In the genomic region with DNA sequence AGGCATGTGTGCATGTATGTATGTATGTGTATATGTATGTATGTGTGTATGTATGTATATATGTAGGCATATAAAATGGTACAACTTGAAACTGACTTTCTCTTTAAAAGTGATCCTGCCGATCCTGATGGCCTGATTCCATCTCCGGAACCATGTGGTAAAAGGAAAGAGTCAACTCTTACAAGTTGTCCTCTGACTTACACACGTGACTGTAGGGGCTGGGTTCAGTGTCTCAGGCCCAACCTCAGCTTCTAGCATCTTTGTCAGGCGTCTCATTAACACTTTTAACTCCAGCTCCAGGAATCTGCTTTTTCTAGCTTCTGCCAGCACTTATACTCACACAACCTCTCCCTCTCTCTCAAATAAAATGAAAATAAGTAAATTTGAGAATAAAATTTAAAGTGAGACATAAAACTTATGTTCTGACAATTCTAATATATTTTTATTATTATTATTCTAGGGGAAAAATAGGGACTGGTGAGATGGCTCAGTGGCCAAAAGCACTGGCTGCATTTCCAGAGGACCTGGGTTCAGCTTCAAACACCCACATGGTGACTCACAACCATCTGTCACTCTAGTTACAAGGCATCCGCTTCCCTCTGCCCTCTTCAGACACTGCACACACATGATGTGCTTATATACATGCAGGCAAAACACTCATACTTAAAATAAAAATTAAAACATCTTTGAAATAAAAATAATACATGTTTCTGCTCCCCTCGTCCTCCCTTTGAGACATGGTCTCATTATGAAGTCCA, we compare ENCODE assay signal across 18 mouse cellular contexts. TPM values are rescaled to one million over a fixed set of nuclear protein-coding genes. Genes with fewer than 3 reads are reported as not detected.
DNase-seq lines count a peak whose midpoint lies in the region; ATAC-seq lines count a peak whose summit lies in the region.
"Had no signal": no experiment of that assay in that cellular context is flagged by ENCODE, and none has a peak within 500 bp of the region (broad histone marks: within the 10 kb centered on the region; RNA-seq: fewer than 3 reads in every experiment).

No protein-coding gene starts in this region.

- 84% methylated on average over 6 of the region's 6 CpGs for WGBS in liver, embryonic 16.5 days (ENCODE audit: insufficient replicate concordance)

- DNase-seq in frontal cortex, postnatal 36 days (ENCODE audit: low spot score in 2 of 2): no peak
- DNase-seq in Muller cell, postnatal 12 days (ENCODE audit: inconsistent ontology term): peak; percentile 4
- peak; percentile 85 for DNase-seq in cerebellum, adult 9-10 months
- no peak for DNase-seq in yolk sac, embryonic 10.5 days (ENCODE audit: low spot score)
- no peak for DNase-seq in layer of hippocampus, adult 9-10 months (ENCODE audit: low spot score)
- no peak for DNase-seq in right cerebral cortex, postnatal 36 days (ENCODE audit: low spot score in 2 of 2)
- DNase-seq: heart, postnatal 4 days; kidney, adult 9 months; thymus, adult 2 months had no signal

- peaks cover 32% of the 10 kb centered on the region for H3K4me1 ChIP-seq in liver, embryonic 16.5 days (ENCODE audit: control insufficient read depth, low read depth, low read length)
- H3K4me1 ChIP-seq: limb, embryonic 12.5 days; neural tube, embryonic 13.5 days had no signal

- H3K9me3 ChIP-seq in liver, embryonic 16.5 days (replicated peaks; ENCODE audit: control insufficient read depth, low read length): no peaks in the 10 kb centered on the region
- H3K9me3 ChIP-seq: heart, embryonic 13.5 days; limb, embryonic 12.5 days; neural tube, embryonic 13.5 days had no signal

- H3K9ac ChIP-seq in liver, embryonic 16.5 days (ENCODE audit: low read depth, low read length): no peak overlapping the region
- H3K9ac ChIP-seq: heart, embryonic 13.5 days; limb, embryonic 12.5 days; neural tube, embryonic 13.5 days had no signal

- no peak overlapping the region for H3K4me3 ChIP-seq in liver, embryonic 16.5 days (ENCODE audit: low read depth, low read length)
- H3K4me3 ChIP-seq: heart, embryonic 13.5 days; limb, embryonic 12.5 days; megakaryocyte, embryonic 14.5 days; neural tube, embryonic 13.5 days had no signal

- peak overlapping the region; percentile 84 for H3K27ac ChIP-seq in liver, embryonic 16.5 days (ENCODE audit: low read length)
- H3K27ac ChIP-seq: heart, embryonic 13.5 days; limb, embryonic 12.5 days; neural tube, embryonic 13.5 days had no signal

- ATAC-seq in frontal cortex, adult (ENCODE audit: low TSS enrichment): peak; percentile 59; the same call in 1 of the 2 replicates
- no peak for ATAC-seq in liver, embryonic 16.5 days (ENCODE audit: low read depth)
- ATAC-seq: CD4-positive, CD25-positive, alpha-beta regulatory T cell, adult 4 months; lung, postnatal 0 days; midbrain, embryonic 16.5 days had no signal

- peak overlapping the region; percentile 29; the same call in 1 of the 2 replicates for H3K4me2 ChIP-seq in liver, embryonic 16.5 days (ENCODE audit: low read depth, low read length)
- H3K4me2 ChIP-seq: heart, embryonic 13.5 days; limb, embryonic 12.5 days; neural tube, embryonic 13.5 days had no signal

- H3K36me3 ChIP-seq in liver, embryonic 16.5 days (ENCODE audit: control insufficient read depth, insufficient read depth): no peaks in the 10 kb centered on the region

- H3K27me3 ChIP-seq in liver, embryonic 16.5 days (ENCODE audit: control insufficient read depth, insufficient read depth, low read depth, low read length): no peaks in the 10 kb centered on the region
- H3K27me3 ChIP-seq: heart, embryonic 13.5 days; limb, embryonic 12.5 days; megakaryocyte, embryonic 14.5 days; neural tube, embryonic 13.5 days had no signal

RNA-seq across cellular contexts. Expression of a gene that starts 26.0 kb away (rescaled TPM):
- polyA plus RNA-seq in liver, embryonic 16.5 days (2015; fragmentation: Nextera tagmentation; extraction: Ambion mirVana): 54.7 and 55.9 TPM in 2 replicates

Comparison
In these comparisons a context has a peak if more than half of its experiments do, and no peak if none do; other contexts are left out.
1. DNase-seq: peak in Muller cell, postnatal 12 days (single experiment) and cerebellum, adult 9-10 months (single experiment); none in frontal cortex, postnatal 36 days (0 of 2), yolk sac, embryonic 10.5 days (single experiment), layer of hippocampus, adult 9-10 months (single experiment) and right cerebral cortex, postnatal 36 days (0 of 2).